Mouse (Mus musculus): ENCODE measurements around the gene Baz2b. TPM values are rescaled to one million over a fixed set of nuclear protein-coding genes. Genes with fewer than 3 reads are reported as not detected.

Baz2b gene
- polyA plus RNA-seq, 1 experiment: 13.7 TPM

DNA sequence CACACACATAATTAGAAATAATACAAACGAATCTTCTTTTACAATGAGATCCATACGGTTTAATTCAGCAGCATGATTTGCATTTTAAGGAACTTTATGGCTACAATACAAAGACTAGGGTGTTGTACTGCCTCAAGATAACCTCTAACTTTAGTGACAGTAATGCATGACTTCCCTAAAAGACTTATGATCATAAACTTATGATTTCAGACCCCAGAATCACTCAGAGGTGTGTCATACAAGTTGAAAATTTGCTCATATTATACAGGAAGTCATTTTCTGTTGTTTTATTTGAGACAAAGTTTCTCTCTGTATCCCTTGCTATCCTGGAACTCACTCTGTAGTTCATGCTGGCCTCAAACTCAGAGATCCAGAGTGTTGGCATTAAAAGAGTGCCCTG is 89.0 kb downstream of the Baz2b start:
- H3K36me3 ChIP-seq (ENCODE audit: control insufficient read depth, insufficient read depth, low read length): no peaks in the 10 kb centered on the region; the same call in none of the 2 replicates
- H3K27me3 ChIP-seq (ENCODE audit: control insufficient read depth, insufficient read depth, low read length): no peaks in the 10 kb centered on the region
- no peak overlapping the region for H3K4me3 ChIP-seq (ENCODE audit: extremely low read depth, insufficient read depth, insufficient read length)
- no peak for TF ChIP-seq POLR2A (IDR thresholded peaks at IDR 0.05; ENCODE audit: low read depth, low read length)
- no peak for TF ChIP-seq CTCF (IDR thresholded peaks at IDR 0.05; ENCODE audit: extremely low read depth, insufficient read depth, insufficient read length, insufficient replicate concordance)
- no peak overlapping the region for H3K27ac ChIP-seq (ENCODE audit: insufficient read depth, low read length)
- H3K4me1 ChIP-seq (ENCODE audit: control insufficient read depth, insufficient read depth, insufficient read length): peaks cover 4% of the 10 kb centered on the region; the same call in 1 of the 2 replicates
- no peak for DNase-seq (ENCODE audit: low read depth in 1 of 2, low spot score in 2 of 2)
- WGBS: 25% methylated on average over 2 of the region's 2 CpGs

DNA sequence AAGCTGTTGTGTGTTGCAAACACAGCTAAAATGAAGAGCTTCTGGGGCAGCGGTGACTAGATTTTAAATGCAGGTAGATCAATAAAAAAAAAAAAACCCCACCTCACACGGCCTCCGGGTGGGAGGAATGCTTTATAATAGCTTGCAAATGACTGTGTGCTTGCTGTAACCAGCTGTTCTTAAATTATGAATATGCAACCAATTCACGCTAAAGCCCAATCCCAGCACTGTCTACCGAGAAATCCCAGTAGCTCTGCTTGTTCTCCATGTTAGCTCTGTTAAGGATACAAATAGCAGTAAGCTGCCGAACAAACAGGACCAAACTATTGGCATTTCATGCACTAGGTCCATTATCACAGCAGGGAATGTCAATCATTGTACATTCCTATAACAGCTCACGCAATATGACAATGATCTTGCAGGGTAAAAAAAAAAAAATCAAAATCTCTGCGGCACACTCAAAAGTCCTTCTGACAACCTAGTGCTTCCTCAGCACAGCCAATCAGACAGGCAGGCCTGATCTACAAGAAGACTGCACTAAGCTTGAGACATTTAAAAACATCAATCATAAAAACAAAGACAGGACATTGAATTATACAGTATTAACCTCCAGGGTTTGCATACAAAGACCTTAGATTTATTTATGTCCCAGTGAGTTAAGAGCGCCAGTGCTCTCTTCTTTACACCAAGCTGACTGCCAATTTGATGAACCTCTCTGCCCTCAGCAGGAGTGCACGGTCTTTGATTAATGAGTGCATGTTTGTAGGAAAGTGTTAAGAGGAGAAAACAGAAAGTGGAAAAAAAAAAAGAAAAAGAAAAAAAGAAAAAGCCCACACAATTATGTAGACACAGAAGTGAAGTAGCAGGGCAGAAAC is 90.7 kb downstream of the Baz2b start:
- DNase-seq (ENCODE audit: low read depth in 1 of 2, low spot score in 2 of 2): no peak
- 89% methylated on average over 10 of the region's 10 CpGs for WGBS

DNA sequence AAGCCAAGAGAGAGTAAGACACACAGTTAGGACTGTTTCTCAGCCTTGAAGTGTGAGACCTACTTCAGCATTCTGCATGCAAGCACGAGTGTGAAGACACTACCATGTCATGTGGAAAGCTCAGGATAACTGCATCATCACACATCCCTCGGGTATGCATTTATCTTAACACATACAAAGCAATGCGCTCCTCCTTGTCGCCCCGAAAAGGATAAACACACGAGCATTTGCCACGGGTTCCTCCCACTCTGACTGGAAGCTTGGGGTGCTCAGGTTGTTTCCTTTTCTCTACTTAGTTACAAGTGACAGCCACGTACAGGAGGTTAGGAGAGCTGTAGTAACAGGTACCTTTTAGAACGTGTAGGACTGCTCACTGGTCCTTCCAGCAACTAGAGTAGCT is 91.8 kb downstream of the Baz2b start:
- H3K27ac ChIP-seq (ENCODE audit: insufficient read depth, low read length): no peak overlapping the region
- 56% methylated on average over 9 of the region's 9 CpGs for WGBS
- no peak overlapping the region for H3K4me3 ChIP-seq (ENCODE audit: extremely low read depth, insufficient read depth, insufficient read length)
- TF ChIP-seq POLR2A (IDR thresholded peaks at IDR 0.05; ENCODE audit: low read depth, low read length): no peak
- no peak for TF ChIP-seq CTCF (IDR thresholded peaks at IDR 0.05; ENCODE audit: extremely low read depth, insufficient read depth, insufficient read length, insufficient replicate concordance)
- H3K36me3 ChIP-seq (ENCODE audit: control insufficient read depth, insufficient read depth, low read length): no peaks in the 10 kb centered on the region; the same call in 1 of the 2 replicates
- peaks cover 9% of the 10 kb centered on the region; the same call in 1 of the 2 replicates for H3K4me1 ChIP-seq (ENCODE audit: control insufficient read depth, insufficient read depth, insufficient read length)
- H3K27me3 ChIP-seq (ENCODE audit: control insufficient read depth, insufficient read depth, low read length): no peaks in the 10 kb centered on the region
- DNase-seq (ENCODE audit: low read depth in 1 of 2, low spot score in 2 of 2): no peak

More for the DNA sequence above, 90.7 kb downstream of the Baz2b start:
- TF ChIP-seq POLR2A (IDR thresholded peaks at IDR 0.05; ENCODE audit: low read depth, low read length) (no peak), CTCF (IDR thresholded peaks at IDR 0.05; ENCODE audit: extremely low read depth, insufficient read depth, insufficient read length, insufficient replicate concordance) (no peak)
- no peaks in the 10 kb centered on the region for H3K27me3 ChIP-seq (ENCODE audit: control insufficient read depth, insufficient read depth, low read length)
- no peak overlapping the region for H3K4me3 ChIP-seq (ENCODE audit: extremely low read depth, insufficient read depth, insufficient read length)
- peaks cover 9% of the 10 kb centered on the region; the same call in 1 of the 2 replicates for H3K4me1 ChIP-seq (ENCODE audit: control insufficient read depth, insufficient read depth, insufficient read length)
- no peak overlapping the region for H3K27ac ChIP-seq (ENCODE audit: insufficient read depth, low read length)
- no peaks in the 10 kb centered on the region; the same call in 1 of the 2 replicates for H3K36me3 ChIP-seq (ENCODE audit: control insufficient read depth, insufficient read depth, low read length)

DNA sequence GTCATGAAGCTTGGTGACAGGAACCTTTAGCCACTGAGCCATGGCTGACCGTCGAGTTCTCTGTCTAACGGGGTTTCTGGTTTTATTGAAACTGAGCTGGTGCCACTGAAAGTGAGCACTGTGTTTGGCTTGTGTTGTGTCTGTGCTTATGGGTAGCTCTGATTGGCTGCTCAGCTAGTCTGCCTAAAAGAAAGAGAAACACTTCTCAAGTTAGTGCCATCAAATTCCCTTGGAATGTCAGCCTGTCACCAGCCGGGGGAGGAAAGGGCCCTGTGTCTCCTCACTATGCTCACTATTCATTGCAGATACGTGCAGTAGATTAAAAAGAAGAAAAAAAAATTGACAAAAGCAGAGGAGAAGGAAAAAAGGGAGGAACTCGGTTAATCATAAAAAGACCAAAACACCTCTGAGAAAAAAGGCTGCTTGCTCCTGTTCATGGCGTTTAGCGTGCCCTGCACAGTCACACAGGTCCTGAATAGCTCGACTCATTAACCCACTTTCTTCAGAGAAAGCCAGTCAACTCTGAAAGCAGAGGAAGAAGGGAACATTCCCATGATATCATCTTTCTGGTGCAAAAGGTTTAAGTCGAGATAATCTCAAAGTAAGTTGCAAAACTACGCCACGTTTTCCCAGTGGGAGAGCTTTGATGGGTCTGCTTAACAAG is 93.6 kb downstream of the Baz2b start:
- Histone ChIP-seq H3K36me3 (ENCODE audit: control insufficient read depth, insufficient read depth, low read length) (peaks cover under 1% of the 10 kb centered on the region; the same call in 1 of the 2 replicates), H3K4me1 (ENCODE audit: control insufficient read depth, insufficient read depth, insufficient read length) (peaks cover 9% of the 10 kb centered on the region), H3K27me3 (ENCODE audit: control insufficient read depth, insufficient read depth, low read length) (no peaks in the 10 kb centered on the region), H3K27ac (ENCODE audit: insufficient read depth, low read length) (no peak overlapping the region), H3K4me3 (ENCODE audit: extremely low read depth, insufficient read depth, insufficient read length) (no peak overlapping the region)
- TF ChIP-seq CTCF (IDR thresholded peaks at IDR 0.05; ENCODE audit: extremely low read depth, insufficient read depth, insufficient read length, insufficient replicate concordance) (no peak), POLR2A (IDR thresholded peaks at IDR 0.05; ENCODE audit: low read depth, low read length) (no peak)
- no peak for DNase-seq (ENCODE audit: low read depth in 1 of 2, low spot score in 2 of 2)
- WGBS: 82% methylated on average over 12 of the region's 12 CpGs

DNA sequence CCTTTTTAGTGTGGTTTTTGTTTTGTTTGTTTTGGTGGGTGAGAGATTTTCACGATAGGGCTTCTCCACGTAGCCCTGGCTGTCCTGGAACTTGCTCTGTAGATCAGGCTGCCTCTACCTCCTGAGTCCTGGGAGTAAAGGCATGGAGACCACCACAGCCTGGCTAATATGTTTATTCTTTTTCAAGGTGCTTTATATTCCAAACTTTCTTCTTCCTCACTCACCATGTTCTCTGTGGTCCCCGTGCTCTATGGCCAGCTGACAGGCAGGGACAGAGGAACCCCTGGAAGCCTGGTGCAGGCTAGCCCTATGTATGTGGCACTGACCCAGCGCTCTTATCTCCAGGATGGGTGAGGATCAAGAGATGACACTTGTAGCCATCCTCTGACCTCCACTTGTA is 94.7 kb downstream of the Baz2b start:
- WGBS: 76% methylated on average over 4 of the region's 4 CpGs
- peaks cover 9% of the 10 kb centered on the region for H3K4me1 ChIP-seq (ENCODE audit: control insufficient read depth, insufficient read depth, insufficient read length)
- TF ChIP-seq CTCF (IDR thresholded peaks at IDR 0.05; ENCODE audit: extremely low read depth, insufficient read depth, insufficient read length, insufficient replicate concordance) (no peak), POLR2A (IDR thresholded peaks at IDR 0.05; ENCODE audit: low read depth, low read length) (no peak)
- H3K27ac ChIP-seq (ENCODE audit: insufficient read depth, low read length): no peak overlapping the region
- no peak overlapping the region for H3K4me3 ChIP-seq (ENCODE audit: extremely low read depth, insufficient read depth, insufficient read length)
- peaks cover 3% of the 10 kb centered on the region for H3K36me3 ChIP-seq (ENCODE audit: control insufficient read depth, insufficient read depth, low read length)
- H3K27me3 ChIP-seq (ENCODE audit: control insufficient read depth, insufficient read depth, low read length): no peaks in the 10 kb centered on the region
- DNase-seq (ENCODE audit: low read depth in 1 of 2, low spot score in 2 of 2): no peak

DNA sequence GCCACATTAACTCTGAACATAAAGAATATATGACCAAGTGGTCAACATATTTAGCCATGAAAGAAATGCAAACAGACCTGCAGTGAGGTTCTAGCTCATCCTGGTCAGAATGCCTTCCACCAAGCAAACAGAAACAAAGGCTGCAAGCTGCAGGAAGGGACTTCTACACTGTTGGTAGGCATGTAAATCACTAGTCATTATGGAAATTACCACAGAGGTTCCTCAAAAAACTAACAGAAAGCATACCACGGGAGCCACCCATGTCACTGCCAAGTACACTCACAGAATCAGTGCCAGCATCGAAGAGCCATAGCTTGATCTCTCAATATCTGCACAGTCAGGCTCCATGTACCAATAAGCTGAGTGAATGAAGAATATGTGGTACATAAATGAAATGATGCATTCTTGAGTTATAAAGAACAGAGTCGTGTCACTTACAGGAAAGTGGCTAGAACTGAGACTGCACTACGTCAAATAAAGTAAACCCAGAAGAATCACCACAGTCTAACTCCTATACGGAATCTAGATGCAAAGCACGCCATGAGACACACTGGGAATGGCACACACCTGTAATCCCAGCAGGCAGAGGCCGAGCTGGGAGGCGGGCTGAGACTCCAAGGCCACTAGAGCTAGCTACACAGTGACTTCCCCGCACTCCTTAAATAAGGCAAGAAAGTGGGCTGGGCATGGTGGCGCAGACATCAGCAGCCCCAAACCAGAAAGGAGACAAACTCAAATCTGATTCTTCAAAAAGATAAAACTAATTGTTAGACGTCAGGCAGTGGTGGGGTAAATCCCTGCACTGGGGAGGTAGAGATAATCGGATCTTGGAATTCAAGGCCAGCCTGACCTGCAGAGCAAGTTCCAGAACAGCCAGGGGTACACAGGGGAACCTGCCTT is 95.7 kb downstream of the Baz2b start:
- Histone ChIP-seq H3K4me1 (ENCODE audit: control insufficient read depth, insufficient read depth, insufficient read length) (peaks cover 9% of the 10 kb centered on the region), H3K36me3 (ENCODE audit: control insufficient read depth, insufficient read depth, low read length) (peaks cover 3% of the 10 kb centered on the region), H3K4me3 (ENCODE audit: extremely low read depth, insufficient read depth, insufficient read length) (no peak overlapping the region), H3K27me3 (ENCODE audit: control insufficient read depth, insufficient read depth, low read length) (no peaks in the 10 kb centered on the region), H3K27ac (ENCODE audit: insufficient read depth, low read length) (peak overlapping the region; percentile 17; the same call in 1 of the 2 replicates)
- TF ChIP-seq CTCF (IDR thresholded peaks at IDR 0.05; ENCODE audit: extremely low read depth, insufficient read depth, insufficient read length, insufficient replicate concordance) (no peak), POLR2A (IDR thresholded peaks at IDR 0.05; ENCODE audit: low read depth, low read length) (no peak)
- peak in 1 of 2 experiments; percentile 33 for DNase-seq (ENCODE audit: low read depth in 1 of 2, low spot score in 2 of 2)
- 68% methylated on average over 12 of the region's 12 CpGs for WGBS
